Mouse (Mus musculus) lung, postnatal 0 days (tissue): ENCODE data around the gene Medag. TPM values are rescaled to one million over a fixed set of nuclear protein-coding genes. Genes with fewer than 3 reads are reported as not detected.
A peak's percentile ranks its signal among the peaks of the same experiment; 100 is the strongest.

Source experiments
- ATAC-seq: fragments of 200-750 bp; cut with Nextera tagmentation; 2 replicates; pipeline ENCODE4 v1.8.0; 2017; ENCODE audit warnings: moderate library complexity
- DNase-seq: peaks from one replicate; pipeline ENCODE4 v3.0.0-alpha.2; 2016; ENCODE audit warnings: low spot score
- H3K27ac ChIP-seq: fragments of 300-500 bp; sonication (generic); 2 replicates; pipeline ENCODE4 v1.5.1; 2014; ENCODE audit warnings: antibody characterized with exemption, mild to moderate bottlenecking, low read length, mixed read lengths
- H3K27me3 ChIP-seq: fragments of 300-500 bp; sonication (generic); replicated peaks from 2 replicates; pipeline ENCODE4 v1.6.1; 2014; ENCODE audit warnings: low read length, mixed read lengths; ENCODE audit not compliant: insufficient read depth
- H3K36me3 ChIP-seq: fragments of 300-500 bp; sonication (generic); 2 replicates; pipeline ENCODE4 v1.6.1; 2014; ENCODE audit warnings: low read length, mixed read lengths; ENCODE audit not compliant: insufficient read depth
- H3K4me1 ChIP-seq: fragments of 300-500 bp; sonication (generic); 2 replicates; pipeline ENCODE4 v1.6.1; 2014; ENCODE audit warnings: antibody characterized with exemption, low read depth, low read length, mixed read lengths; ENCODE audit not compliant: insufficient read depth
- H3K4me2 ChIP-seq: fragments of 300-500 bp; sonication (generic); replicated peaks from 2 replicates; pipeline ENCODE4 v1.6.1; 2014; ENCODE audit warnings: low read depth, mild to moderate bottlenecking, low read length, moderate library complexity, mixed read lengths
- H3K4me3 ChIP-seq: fragments of 300-500 bp; sonication (generic); 2 replicates; pipeline ENCODE4 v1.5.1; 2014; ENCODE audit warnings: low read depth, low read length
- H3K9ac ChIP-seq: fragments of 300-500 bp; sonication (generic); replicated peaks from 2 replicates; pipeline ENCODE4 v1.6.1; 2014; ENCODE audit warnings: low read depth, mild to moderate bottlenecking
- H3K9me3 ChIP-seq: fragments of 300-500 bp; sonication (generic); 2 replicates; pipeline ENCODE4 v1.6.1; 2016; ENCODE audit warnings: low read length, mixed read lengths
- CTCF ChIP-seq: IDR thresholded peaks from 2 replicates; pipeline ENCODE4 v1.5.1; 2016; ENCODE audit warnings: antibody characterized with exemption, mild to moderate bottlenecking
- EP300 ChIP-seq: IDR thresholded peaks from 2 replicates; pipeline ENCODE4 v1.6.1; 2016; ENCODE audit warnings: antibody characterized with exemption, mild to moderate bottlenecking, control low read depth
- WGBS: fragments of 180-500 bp; shearing (Covaris S2); extraction: QIAGEN DNeasy Blood & Tissue Kit; methylation state at CpG from one replicate; pipeline ENCODE4 v1.1.7; 2014; 5-methylcytosine and 5-hydroxymethylcytosine counted together
- polyA plus RNA-seq: library from polyadenylated mRNA; unstranded; fragments of >200 nt; fragmentation: Nextera tagmentation; extraction: Ambion mirVana; gene quantifications from 2 replicates; pipeline ENCODE4 v1.2.1, GENCODE M21; 2015

Gene Medag
- polyA plus RNA-seq, 1 experiment from 2014 or later: 2.0 TPM

- no peak overlapping the region for H3K4me3 ChIP-seq
- 33% methylated on average over 6 of the region's 6 CpGs for WGBS
- no peaks in the 10 kb centered on the region for H3K27me3 ChIP-seq
- H3K36me3 ChIP-seq: no peaks in the 10 kb centered on the region
- no peak for ATAC-seq
- H3K4me2 ChIP-seq: no peak overlapping the region
- no peaks in the 10 kb centered on the region for H3K4me1 ChIP-seq
- no peak overlapping the region for H3K9ac ChIP-seq
- no peak for TF ChIP-seq EP300
- TF ChIP-seq CTCF: peak; percentile 86
- peak; percentile 54 for DNase-seq
- no peaks in the 10 kb centered on the region for H3K9me3 ChIP-seq
- no peak overlapping the region for H3K27ac ChIP-seq
Measured at GRCm38 (mm10) chr5:149454281-149454680, 42.7 kb downstream of the Medag start.

GRCm38 (mm10) chr5:149456544-149456943 is 45.0 kb downstream of the Medag start:
- 57% methylated on average over 7 of the region's 7 CpGs for WGBS
- Histone ChIP-seq H3K4me1 (no peaks in the 10 kb centered on the region), H3K4me2 (no peak overlapping the region)

GRCm38 (mm10) chr5:149462071-149462470 is 50.5 kb downstream of the Medag start:
- Histone ChIP-seq H3K36me3 (no peaks in the 10 kb centered on the region), H3K9me3 (no peaks in the 10 kb centered on the region), H3K4me2 (no peak overlapping the region), H3K4me1 (no peaks in the 10 kb centered on the region), H3K27ac (no peak overlapping the region), H3K9ac (no peak overlapping the region), H3K4me3 (no peak overlapping the region), H3K27me3 (no peaks in the 10 kb centered on the region)
- peak; percentile 54; the same call in 1 of the 2 replicates for TF ChIP-seq EP300
- TF ChIP-seq CTCF: no peak
- ATAC-seq (peak; percentile 62), DNase-seq (no peak)
- WGBS: 57% methylated on average over 3 of the region's 3 CpGs

More at GRCm38 (mm10) chr5:149456544-149456943, 45.0 kb downstream of the Medag start:
- H3K9ac ChIP-seq: no peak overlapping the region
- H3K9me3 ChIP-seq: no peaks in the 10 kb centered on the region
- DNase-seq (peak; percentile 45), ATAC-seq (peak; percentile 79)
- H3K27me3 ChIP-seq: no peaks in the 10 kb centered on the region
- no peak overlapping the region for H3K4me3 ChIP-seq
- no peak overlapping the region for H3K27ac ChIP-seq
- TF ChIP-seq CTCF (peak; percentile 62), EP300 (peak; percentile 68)
- H3K36me3 ChIP-seq: no peaks in the 10 kb centered on the region

- no peak for DNase-seq
- no peaks in the 10 kb centered on the region for H3K4me1 ChIP-seq
- no peaks in the 10 kb centered on the region for H3K27me3 ChIP-seq
- WGBS: 38% methylated on average over 5 of the region's 5 CpGs
- H3K4me3 ChIP-seq: no peak overlapping the region
- ATAC-seq: no peak
- H3K9me3 ChIP-seq: no peaks in the 10 kb centered on the region
- no peak for TF ChIP-seq EP300
- TF ChIP-seq CTCF: no peak
- no peak overlapping the region for H3K27ac ChIP-seq
- no peaks in the 10 kb centered on the region for H3K36me3 ChIP-seq
- H3K9ac ChIP-seq: no peak overlapping the region
- no peak overlapping the region for H3K4me2 ChIP-seq
Measured at GRCm38 (mm10) chr5:149465305-149465704, 53.8 kb downstream of the Medag start.

- Histone ChIP-seq H3K4me3 (no peak overlapping the region), H3K27ac (no peak overlapping the region), H3K9me3 (no peaks in the 10 kb centered on the region), H3K4me1 (no peaks in the 10 kb centered on the region), H3K27me3 (no peaks in the 10 kb centered on the region), H3K4me2 (no peak overlapping the region), H3K9ac (no peak overlapping the region), H3K36me3 (no peaks in the 10 kb centered on the region)
- TF ChIP-seq EP300: no peak
- no peak for TF ChIP-seq CTCF
- WGBS: 96% methylated on average over 9 of the region's 9 CpGs
- ATAC-seq: no peak
- DNase-seq: no peak
Measured at GRCm38 (mm10) chr5:149474142-149474541, 62.6 kb downstream of the Medag start.

GRCm38 (mm10) chr5:149474701-149475468 is 63.3 kb downstream of the Medag start:
- WGBS: 87% methylated on average over 16 of the region's 16 CpGs
- Histone ChIP-seq H3K4me3 (no peak overlapping the region), H3K4me1 (no peaks in the 10 kb centered on the region), H3K9ac (no peak overlapping the region), H3K27me3 (no peaks in the 10 kb centered on the region), H3K4me2 (no peak overlapping the region), H3K36me3 (no peaks in the 10 kb centered on the region), H3K9me3 (no peaks in the 10 kb centered on the region), H3K27ac (no peak overlapping the region)
- ATAC-seq (no peak), DNase-seq (no peak)
- TF ChIP-seq CTCF: no peak
- no peak for TF ChIP-seq EP300

Other genes starting within 250 kb of the Medag start
- 17.5 and 18.2 TPM in 2 replicates for gene Uspl1, start 227.4 kb upstream of the Medag start, polyA plus RNA-seq
- gene Hmgb1, start 227.3 kb upstream of the Medag start, polyA plus RNA-seq: 616 and 682 TPM in 2 replicates
- 59.6 and 76.9 TPM in 2 replicates for gene Alox5ap, start 147.0 kb upstream of the Medag start, polyA plus RNA-seq
- 3.0 and 4.9 TPM in 2 replicates for gene Tex26, start 27.9 kb downstream of the Medag start, polyA plus RNA-seq
- 0.29 and 0.36 TPM in 2 replicates for gene Wdr95, start 116.9 kb downstream of the Medag start, polyA plus RNA-seq
- gene Hsph1, start 224.6 kb downstream of the Medag start, polyA plus RNA-seq: 7.3 and 14.7 TPM in 2 replicates